Mouse (Mus musculus) right cerebral cortex, postnatal 4 days (tissue): ENCODE measurements at regions not wholly inside any gene's neighbourhood (a gene's known extent, or its start where the extent isn't known, plus 50 kb on each side); places are given as distances from the start of the nearest gene placed in this dataset.

Experiments used
- DNase-seq: peaks from one replicate; pipeline ENCODE4 v3.0.0-alpha.2; 2022

- DNase-seq: peak; percentile 39
Observed at GRCm38 (mm10) chr2:179277204-179277886, 164.9 kb upstream of the Cdh4 start.

- no peak for DNase-seq
Observed at GRCm38 (mm10) chr2:179277887-179278282, 164.3 kb upstream of the Cdh4 start.

- DNase-seq: no peak
Observed at GRCm38 (mm10) chr2:179282276-179282675, 160.0 kb upstream of the Cdh4 start.

GRCm38 (mm10) chr2:179290394-179290793 lies 151.8 kb upstream of the Cdh4 start:
- DNase-seq: no peak

- DNase-seq: no peak
Observed at GRCm38 (mm10) chr2:179291046-179291563, 151.1 kb upstream of the Cdh4 start.

- no peak for DNase-seq
Observed at GRCm38 (mm10) chr2:179291958-179292357, 150.3 kb upstream of the Cdh4 start.

- DNase-seq: no peak
Observed at GRCm38 (mm10) chr2:179292566-179292965, 149.7 kb upstream of the Cdh4 start.

- no peak for DNase-seq
Observed at GRCm38 (mm10) chr2:179293114-179293513, 149.1 kb upstream of the Cdh4 start.

- DNase-seq: no peak
Observed at GRCm38 (mm10) chr2:179297057-179297456, 145.2 kb upstream of the Cdh4 start.

- DNase-seq: no peak
Observed at GRCm38 (mm10) chr2:179303765-179304164, 138.5 kb upstream of the Cdh4 start.

GRCm38 (mm10) chr2:179307286-179307931 lies 134.8 kb upstream of the Cdh4 start:
- DNase-seq: peak; percentile 30

GRCm38 (mm10) chr2:179307932-179308303 lies 134.3 kb upstream of the Cdh4 start:
- DNase-seq: no peak

GRCm38 (mm10) chr2:179318046-179318445 lies 124.2 kb upstream of the Cdh4 start:
- no peak for DNase-seq

- DNase-seq: no peak
Observed at GRCm38 (mm10) chr2:179325242-179325641, 117.0 kb upstream of the Cdh4 start.

GRCm38 (mm10) chr2:179332872-179333489 lies 109.2 kb upstream of the Cdh4 start:
- DNase-seq: no peak

- no peak for DNase-seq
Observed at GRCm38 (mm10) chr2:179333587-179333986, 108.6 kb upstream of the Cdh4 start.

- DNase-seq: no peak
Observed at GRCm38 (mm10) chr2:179336235-179336634, 106.0 kb upstream of the Cdh4 start.

- DNase-seq: no peak
Observed at GRCm38 (mm10) chr2:179352676-179353075, 89.6 kb upstream of the Cdh4 start.

GRCm38 (mm10) chr2:179354866-179355265 lies 87.4 kb upstream of the Cdh4 start:
- DNase-seq: no peak

GRCm38 (mm10) chr2:179370882-179371546 lies 71.2 kb upstream of the Cdh4 start:
- DNase-seq: no peak

- no peak for DNase-seq
Observed at GRCm38 (mm10) chr2:179371553-179371952, 70.7 kb upstream of the Cdh4 start.

GRCm38 (mm10) chr2:179379691-179380443 lies 62.4 kb upstream of the Cdh4 start:
- DNase-seq: no peak

GRCm38 (mm10) chr2:179380444-179380705 lies 61.9 kb upstream of the Cdh4 start:
- no peak for DNase-seq
